Mouse (Mus musculus) limb, embryonic 11.5 days (tissue): ENCODE measurements around the gene Rnaseh1. TPM values are rescaled to one million over a fixed set of nuclear protein-coding genes. Genes with fewer than 3 reads are reported as not detected.

Experiments
- ATAC-seq: fragments of 200-750 bp; cut with Nextera tagmentation; 2 replicates; pipeline ENCODE4 v1.8.0; 2017; ENCODE audit warnings: low read depth; ENCODE audit not compliant: insufficient number of reproducible peaks, low FRiP score, low TSS enrichment
- DNase-seq: peaks from one replicate; pipeline ENCODE4 v3.0.0-alpha.2; 2015; ENCODE audit warnings: low spot score
- H3K27ac ChIP-seq: fragments of 300-500 bp; sonication (generic); replicated peaks from 2 replicates; pipeline ENCODE4 v1.5.1; 2014; ENCODE audit warnings: low read depth, mild to moderate bottlenecking, low read length
- H3K27me3 ChIP-seq: fragments of 300-500 bp; sonication (generic); 2 replicates; pipeline ENCODE4 v1.6.1; 2014; ENCODE audit warnings: mild to moderate bottlenecking, low read length, mixed read lengths; ENCODE audit not compliant: control insufficient read depth, insufficient read depth
- H3K36me3 ChIP-seq: fragments of 300-500 bp; sonication (generic); 2 replicates; pipeline ENCODE4 v1.6.1; 2014; ENCODE audit warnings: mild to moderate bottlenecking, low read length, moderate library complexity, mixed read lengths; ENCODE audit not compliant: control insufficient read depth, insufficient read depth
- H3K4me1 ChIP-seq: fragments of 300-500 bp; sonication (generic); 2 replicates; pipeline ENCODE4 v1.6.1; 2014; ENCODE audit warnings: low read length, mixed read lengths; ENCODE audit not compliant: control insufficient read depth, insufficient read depth
- H3K4me2 ChIP-seq: fragments of 300-500 bp; sonication (generic); 2 replicates; pipeline ENCODE4 v1.6.1; 2014; ENCODE audit warnings: low read depth, mild to moderate bottlenecking, moderate library complexity; ENCODE audit not compliant: severe bottlenecking
- H3K4me3 ChIP-seq: fragments of 300-500 bp; sonication (generic); 2 replicates; pipeline ENCODE4 v1.5.1; 2014; ENCODE audit warnings: low read depth, low read length
- H3K9ac ChIP-seq: fragments of 300-500 bp; sonication (generic); 2 replicates; pipeline ENCODE4 v1.6.1; 2014; ENCODE audit warnings: mild to moderate bottlenecking, low read length
- H3K9me3 ChIP-seq: fragments of 300-500 bp; sonication (generic); 2 replicates; pipeline ENCODE4 v1.6.1; 2016; ENCODE audit warnings: low read length; ENCODE audit not compliant: control insufficient read depth
- WGBS: fragments of 180-500 bp; shearing (Covaris S2); extraction: QIAGEN DNeasy Blood & Tissue Kit; methylation state at CpG from one replicate; pipeline ENCODE4 v1.1.7; 2014; 5-methylcytosine and 5-hydroxymethylcytosine counted together
- polyA plus RNA-seq: library from polyadenylated mRNA; unstranded; fragments of >200 nt; fragmentation: Nextera tagmentation; extraction: Ambion mirVana; gene quantifications from 2 replicates; pipeline ENCODE4 v1.2.1, GENCODE M21; 2014

Rnaseh1 gene
- polyA plus RNA-seq, 1 experiment from 2014 or later, result 32.5 TPM

DNA sequence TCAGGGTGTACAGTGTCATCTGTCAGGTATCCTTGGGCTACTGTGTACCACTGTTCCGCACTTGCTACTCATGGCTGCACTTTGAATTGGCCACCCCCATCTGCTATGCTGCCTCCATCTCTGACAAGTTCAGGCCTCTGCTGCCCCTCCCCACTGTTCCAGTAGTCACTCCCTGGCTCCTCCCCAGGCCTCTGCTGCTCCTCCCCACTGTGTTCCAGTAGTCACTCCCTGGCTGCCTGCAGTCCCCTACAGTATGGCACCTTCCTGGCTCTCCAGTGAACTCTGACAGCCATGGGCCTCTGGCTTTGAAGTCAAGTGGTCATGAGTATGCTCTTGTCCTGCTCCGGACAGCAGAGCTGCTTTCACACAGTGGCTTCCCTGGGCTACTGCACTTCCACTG lies 44.8 kb downstream of the Rnaseh1 start:
- H3K36me3 ChIP-seq, result peaks cover 5% of the 10 kb centered on the region; the same call in 1 of the 2 replicates
- H3K27ac ChIP-seq, result no peak overlapping the region
- ATAC-seq (no peak), DNase-seq (no peak)
- no peak overlapping the region for H3K4me2 ChIP-seq
- H3K4me1 ChIP-seq, result no peaks in the 10 kb centered on the region
- H3K9me3 ChIP-seq, result no peaks in the 10 kb centered on the region
- WGBS, result 80% methylated on average over 2 of the region's 2 CpGs
- H3K4me3 ChIP-seq, result no peak overlapping the region
- no peaks in the 10 kb centered on the region for H3K27me3 ChIP-seq
- H3K9ac ChIP-seq, result no peak overlapping the region

DNA sequence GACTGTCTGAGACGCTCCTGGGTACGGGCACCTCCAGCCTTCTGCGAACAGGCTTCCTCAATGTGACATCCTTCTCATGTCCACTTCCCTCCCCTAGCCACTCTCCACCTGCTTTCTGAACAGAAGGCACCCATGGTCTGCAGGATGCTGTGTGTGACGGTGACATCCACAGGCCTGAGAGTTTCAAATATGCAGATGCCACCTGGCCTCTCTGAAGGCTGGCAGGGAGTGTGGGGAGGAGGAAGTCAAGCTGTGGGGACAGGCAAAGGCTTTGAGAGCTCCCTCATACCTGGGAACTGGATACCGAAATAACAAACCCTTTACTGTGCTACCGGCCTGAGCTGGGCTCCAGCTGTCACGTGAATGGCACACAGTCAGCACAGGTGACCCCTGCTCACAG lies 45.4 kb downstream of the Rnaseh1 start:
- H3K4me3 ChIP-seq, result no peak overlapping the region
- DNase-seq (no peak), ATAC-seq (no peak)
- 88% methylated on average over 7 of the region's 7 CpGs for WGBS
- no peak overlapping the region for H3K27ac ChIP-seq
- no peaks in the 10 kb centered on the region for H3K4me1 ChIP-seq
- H3K4me2 ChIP-seq, result no peak overlapping the region
- no peaks in the 10 kb centered on the region for H3K27me3 ChIP-seq
- H3K9ac ChIP-seq, result no peak overlapping the region
- H3K36me3 ChIP-seq, result peaks cover 5% of the 10 kb centered on the region; the same call in 1 of the 2 replicates
- no peaks in the 10 kb centered on the region for H3K9me3 ChIP-seq

DNA sequence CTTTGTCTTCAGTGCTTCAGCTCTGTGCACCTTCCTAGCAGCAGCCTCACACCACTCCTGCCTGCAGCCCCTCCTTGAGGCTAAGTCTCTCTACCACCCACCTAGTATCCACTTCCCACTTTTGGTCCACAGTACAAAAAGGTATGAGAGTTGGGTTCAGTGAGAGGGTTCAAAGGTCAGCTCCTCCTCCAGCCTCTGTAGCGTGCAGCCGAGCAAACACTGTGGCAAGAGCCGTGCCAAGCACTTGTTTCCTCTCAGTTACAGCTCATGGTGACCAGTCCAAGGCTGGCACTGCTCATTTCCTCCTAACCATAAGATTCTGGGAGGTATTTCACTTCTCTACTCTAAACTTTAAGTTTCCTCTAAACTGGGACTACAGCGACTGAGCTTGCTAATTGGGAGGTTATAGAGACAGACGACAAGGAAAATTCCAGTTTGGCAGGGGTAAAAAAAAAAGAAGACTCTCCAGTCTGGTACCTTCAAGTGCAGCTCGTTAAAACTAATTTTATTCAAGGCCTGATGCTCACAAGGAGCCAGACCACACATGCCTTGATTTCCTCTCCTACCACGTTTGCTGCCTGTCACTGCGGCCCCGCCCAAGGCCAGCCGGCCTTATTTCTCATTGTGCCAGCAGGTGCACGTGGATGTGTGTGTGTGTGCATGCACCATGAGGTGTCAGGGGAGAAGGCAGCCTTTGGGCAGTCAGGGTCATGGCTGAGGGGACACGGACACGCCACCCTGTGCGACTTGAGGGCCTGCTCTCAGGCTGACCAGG lies 48.6 kb downstream of the Rnaseh1 start:
- Histone ChIP-seq H3K27me3 (no peaks in the 10 kb centered on the region), H3K4me3 (no peak overlapping the region), H3K27ac (no peak overlapping the region), H3K9me3 (no peaks in the 10 kb centered on the region), H3K4me1 (no peaks in the 10 kb centered on the region), H3K4me2 (no peak overlapping the region), H3K9ac (no peak overlapping the region), H3K36me3 (peaks cover 2% of the 10 kb centered on the region; the same call in 1 of the 2 replicates)
- WGBS, result 75% methylated on average over 14 of the region's 14 CpGs
- no peak for ATAC-seq
- DNase-seq, result no peak

DNA sequence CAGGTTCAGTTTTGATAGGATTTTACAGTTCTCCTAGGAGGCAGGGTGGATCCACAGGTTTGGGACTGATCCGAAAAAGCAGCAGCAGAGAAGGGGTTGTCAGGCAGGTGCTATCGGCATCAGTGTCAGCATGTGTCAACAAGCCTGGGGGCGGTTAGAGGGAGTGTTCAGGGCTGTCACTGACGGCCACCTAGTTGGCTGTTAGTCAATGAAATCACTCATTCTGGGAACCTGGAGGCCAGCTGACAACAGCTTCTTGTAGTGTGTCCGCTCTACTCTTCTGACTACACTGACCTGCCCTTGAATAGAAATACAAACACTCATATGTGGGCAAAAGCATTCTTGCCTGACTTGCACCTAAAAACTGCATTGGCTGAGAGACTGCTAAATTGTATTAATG lies 49.7 kb downstream of the Rnaseh1 start:
- 79% methylated on average over 5 of the region's 5 CpGs for WGBS
- no peak overlapping the region for H3K4me2 ChIP-seq
- no peak overlapping the region for H3K27ac ChIP-seq
- H3K4me3 ChIP-seq, result no peak overlapping the region
- no peaks in the 10 kb centered on the region for H3K27me3 ChIP-seq
- H3K36me3 ChIP-seq, result peaks cover 2% of the 10 kb centered on the region; the same call in 1 of the 2 replicates
- no peaks in the 10 kb centered on the region for H3K4me1 ChIP-seq
- no peaks in the 10 kb centered on the region for H3K9me3 ChIP-seq
- no peak for ATAC-seq
- no peak for DNase-seq
- no peak overlapping the region for H3K9ac ChIP-seq

DNA sequence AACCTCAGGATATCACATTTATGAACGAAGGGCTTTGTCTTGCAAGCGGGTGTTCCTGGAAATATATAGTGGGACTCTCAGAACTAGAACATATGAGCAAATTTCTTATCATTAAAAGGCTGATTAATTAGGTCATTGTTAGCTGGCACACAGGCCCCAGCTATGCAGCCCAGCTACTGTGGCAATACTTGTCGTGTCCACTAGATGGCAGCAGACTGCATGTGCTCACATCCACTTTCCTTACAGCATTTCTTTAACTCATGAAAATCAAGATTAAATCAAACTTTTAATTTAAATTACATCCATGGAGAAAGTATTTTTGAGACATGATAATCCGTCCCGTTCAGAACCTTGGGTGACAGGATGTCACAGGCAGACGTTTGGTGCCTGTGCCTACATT lies 50.3 kb downstream of the Rnaseh1 start:
- H3K27ac ChIP-seq, result no peak overlapping the region
- ATAC-seq (no peak), DNase-seq (peak; percentile 84)
- 12% methylated on average over 6 of the region's 6 CpGs for WGBS
- H3K4me3 ChIP-seq, result no peak overlapping the region
- no peaks in the 10 kb centered on the region for H3K4me1 ChIP-seq
- peaks cover 2% of the 10 kb centered on the region; the same call in 1 of the 2 replicates for H3K36me3 ChIP-seq
- H3K27me3 ChIP-seq, result no peaks in the 10 kb centered on the region
- no peak overlapping the region for H3K9ac ChIP-seq
- H3K4me2 ChIP-seq, result no peak overlapping the region
- H3K9me3 ChIP-seq, result no peaks in the 10 kb centered on the region

DNA sequence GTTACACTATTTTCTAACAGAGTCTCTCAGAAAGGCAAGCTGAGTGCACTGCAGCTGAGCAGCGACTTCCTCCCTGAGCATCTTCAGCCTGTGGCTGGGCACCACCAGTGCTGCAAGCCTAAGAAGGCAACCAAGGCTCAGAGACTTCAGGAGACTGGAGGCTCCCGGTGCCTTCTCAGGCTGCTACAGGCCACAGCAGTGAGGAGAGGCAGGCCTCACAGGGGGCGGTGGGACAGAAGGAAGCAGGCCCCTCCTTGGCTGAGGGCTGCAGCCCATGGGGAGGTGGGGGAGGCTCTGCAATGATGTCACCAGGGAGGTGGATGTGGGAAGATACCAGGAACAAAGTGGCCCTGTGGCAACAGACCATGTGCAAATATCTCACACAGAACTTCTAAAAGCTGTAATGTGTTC lies 50.7 kb downstream of the Rnaseh1 start:
- no peaks in the 10 kb centered on the region for H3K4me1 ChIP-seq
- DNase-seq, result no peak
- peaks cover 2% of the 10 kb centered on the region; the same call in 1 of the 2 replicates for H3K36me3 ChIP-seq
- H3K4me2 ChIP-seq, result no peak overlapping the region
- no peak overlapping the region for H3K27ac ChIP-seq
- H3K4me3 ChIP-seq, result no peak overlapping the region
- H3K9me3 ChIP-seq, result no peaks in the 10 kb centered on the region
- no peak for ATAC-seq
- WGBS, result 44% methylated on average over 3 of the region's 3 CpGs
- H3K27me3 ChIP-seq, result no peaks in the 10 kb centered on the region
- no peak overlapping the region; the same call in 1 of the 2 replicates for H3K9ac ChIP-seq

DNA sequence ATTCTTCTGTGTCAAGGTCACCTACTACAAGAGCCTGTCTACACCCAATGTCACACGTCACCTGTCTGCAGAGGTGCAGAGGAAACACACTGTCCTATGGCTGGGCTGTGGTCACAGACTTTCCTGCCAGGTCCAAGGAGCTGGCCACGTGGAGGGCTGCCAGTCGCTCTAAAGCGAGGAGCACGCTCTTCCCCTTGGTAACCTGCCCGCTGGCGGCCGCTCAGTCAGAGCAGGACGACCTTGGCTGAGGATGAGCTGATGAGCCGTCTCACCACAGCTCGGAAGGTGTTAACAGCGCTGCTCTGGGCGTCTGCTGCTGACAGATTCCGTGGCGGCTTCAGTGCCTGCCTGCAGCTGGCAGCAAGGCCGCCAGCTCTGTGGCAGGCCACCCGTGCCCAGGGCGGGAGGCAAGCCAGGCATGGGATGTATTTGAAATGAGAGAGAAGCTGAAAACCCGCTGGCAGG lies 51.2 kb downstream of the Rnaseh1 start:
- WGBS, result 80% methylated on average over 19 of the region's 19 CpGs
- no peak overlapping the region for H3K4me2 ChIP-seq
- DNase-seq (no peak), ATAC-seq (no peak)
- H3K4me1 ChIP-seq, result no peaks in the 10 kb centered on the region
- no peaks in the 10 kb centered on the region for H3K9me3 ChIP-seq
- no peak overlapping the region for H3K4me3 ChIP-seq
- H3K9ac ChIP-seq, result no peak overlapping the region
- no peak overlapping the region for H3K27ac ChIP-seq
- no peaks in the 10 kb centered on the region for H3K27me3 ChIP-seq
- peaks cover 2% of the 10 kb centered on the region; the same call in 1 of the 2 replicates for H3K36me3 ChIP-seq

DNA sequence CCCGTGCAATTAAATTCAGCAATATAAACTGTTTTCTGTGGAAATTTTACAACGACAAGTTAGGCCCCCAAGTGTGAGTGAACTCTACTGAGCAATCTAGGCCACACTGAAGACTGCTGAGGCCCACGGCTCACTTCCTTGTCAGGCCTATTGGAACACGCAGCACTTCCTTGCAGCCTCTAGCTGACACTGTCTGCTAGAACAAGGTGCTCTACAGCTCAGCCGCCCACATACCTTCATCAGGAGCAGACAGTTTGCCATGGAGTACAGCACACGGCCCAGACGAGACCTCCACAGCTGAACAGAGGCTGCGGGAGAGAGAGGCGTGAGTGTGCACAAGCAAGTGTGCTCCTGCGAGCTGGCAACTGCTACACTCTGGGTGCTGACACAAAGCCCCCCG lies 51.9 kb downstream of the Rnaseh1 start:
- 72% methylated on average over 11 of the region's 11 CpGs for WGBS
- no peak overlapping the region; the same call in 1 of the 2 replicates for H3K27ac ChIP-seq
- H3K4me3 ChIP-seq, result no peak overlapping the region
- no peak overlapping the region for H3K4me2 ChIP-seq
- H3K9me3 ChIP-seq, result no peaks in the 10 kb centered on the region
- H3K36me3 ChIP-seq, result peaks cover 2% of the 10 kb centered on the region; the same call in 1 of the 2 replicates
- H3K4me1 ChIP-seq, result no peaks in the 10 kb centered on the region
- ATAC-seq (no peak), DNase-seq (no peak)
- no peak overlapping the region for H3K9ac ChIP-seq
- no peaks in the 10 kb centered on the region for H3K27me3 ChIP-seq
